Mouse (Mus musculus): ENCODE results near the gene Cers6. TPM values are rescaled to one million over a fixed set of nuclear protein-coding genes. Genes with fewer than 3 reads are reported as not detected.

Cers6 gene
- polyA plus RNA-seq, 1 experiment from 2014 or later, result 18.9 TPM

- Histone ChIP-seq H3K4me2 (no peak overlapping the region), H3K9me3 (peaks cover 10% of the 10 kb centered on the region), H3K36me3 (peaks cover 9% of the 10 kb centered on the region), H3K27ac (replicated peaks) (no peak overlapping the region), H3K27me3 (replicated peaks) (no peaks in the 10 kb centered on the region), H3K4me3 (no peak overlapping the region), H3K9ac (no peak overlapping the region), H3K4me1 (0 out of 2 replicates have a peak, but pooled peaks cover 2% of the 10 kb centered on the region)
- 85% methylated on average over 5 of the region's 5 CpGs for WGBS
- ATAC-seq (ENCODE audit: extremely low read depth, insufficient number of reproducible peaks, low FRiP score, low TSS enrichment), result no peak
Measured at GRCm38 (mm10) chr2:68971840-68972239, 110.6 kb downstream of the Cers6 start.

DNA sequence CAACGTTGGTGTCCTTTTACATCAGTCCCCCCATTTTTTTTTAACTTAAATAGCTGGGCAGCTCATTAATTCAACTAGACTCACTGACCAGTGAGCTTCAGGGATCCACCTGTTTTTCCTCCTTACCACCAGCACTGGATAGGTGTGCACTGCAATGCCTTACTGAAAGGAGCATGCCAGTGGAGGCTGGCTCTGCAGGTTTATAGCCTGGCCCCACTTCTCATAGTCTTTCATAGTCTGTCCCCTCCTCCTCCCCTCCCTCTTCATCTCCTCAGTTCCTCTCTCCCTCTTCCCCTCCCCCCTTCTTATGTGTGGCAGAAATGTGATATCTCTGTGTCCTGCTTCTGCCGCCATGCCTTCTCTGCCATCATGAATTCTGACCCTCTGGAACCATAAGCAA, 112.5 kb downstream of the Cers6 start:
- no peak overlapping the region for H3K9ac ChIP-seq
- H3K9me3 ChIP-seq, result peaks cover 10% of the 10 kb centered on the region
- peaks cover 9% of the 10 kb centered on the region for H3K36me3 ChIP-seq
- 69% methylated on average over 2 of the region's 2 CpGs for WGBS
- no peak overlapping the region for H3K4me3 ChIP-seq
- H3K27ac ChIP-seq (replicated peaks), result no peak overlapping the region
- ATAC-seq (ENCODE audit: extremely low read depth, insufficient number of reproducible peaks, low FRiP score, low TSS enrichment), result no peak
- H3K27me3 ChIP-seq (replicated peaks), result no peaks in the 10 kb centered on the region
- no peak overlapping the region for H3K4me2 ChIP-seq
- H3K4me1 ChIP-seq, result peaks cover 12% of the 10 kb centered on the region

- H3K27me3 ChIP-seq (replicated peaks), result no peaks in the 10 kb centered on the region
- whole genome bisulfite sequencing, result 86% methylated on average over 6 of the region's 6 CpGs
- no peak for ATAC-seq (ENCODE audit: extremely low read depth, insufficient number of reproducible peaks, low FRiP score, low TSS enrichment)
- H3K4me1 ChIP-seq, result peaks cover 17% of the 10 kb centered on the region
- H3K27ac ChIP-seq (replicated peaks), result no peak overlapping the region
- H3K9ac ChIP-seq, result no peak overlapping the region
- H3K9me3 ChIP-seq, result peaks cover 4% of the 10 kb centered on the region
- H3K36me3 ChIP-seq, result peaks cover 3% of the 10 kb centered on the region
- no peak overlapping the region for H3K4me2 ChIP-seq
- no peak overlapping the region for H3K4me3 ChIP-seq
Measured at GRCm38 (mm10) chr2:68975286-68975685, 114.0 kb downstream of the Cers6 start.

GRCm38 (mm10) chr2:68975780-68976179, 114.5 kb downstream of the Cers6 start:
- Histone ChIP-seq H3K4me1 (peaks cover 19% of the 10 kb centered on the region), H3K4me3 (no peak overlapping the region), H3K4me2 (no peak overlapping the region), H3K36me3 (no peaks in the 10 kb centered on the region), H3K27ac (replicated peaks) (no peak overlapping the region), H3K9me3 (no peaks in the 10 kb centered on the region), H3K9ac (no peak overlapping the region), H3K27me3 (replicated peaks) (no peaks in the 10 kb centered on the region)
- WGBS, result 78% methylated on average over 6 of the region's 6 CpGs
- ATAC-seq (ENCODE audit: extremely low read depth, insufficient number of reproducible peaks, low FRiP score, low TSS enrichment), result no peak

DNA sequence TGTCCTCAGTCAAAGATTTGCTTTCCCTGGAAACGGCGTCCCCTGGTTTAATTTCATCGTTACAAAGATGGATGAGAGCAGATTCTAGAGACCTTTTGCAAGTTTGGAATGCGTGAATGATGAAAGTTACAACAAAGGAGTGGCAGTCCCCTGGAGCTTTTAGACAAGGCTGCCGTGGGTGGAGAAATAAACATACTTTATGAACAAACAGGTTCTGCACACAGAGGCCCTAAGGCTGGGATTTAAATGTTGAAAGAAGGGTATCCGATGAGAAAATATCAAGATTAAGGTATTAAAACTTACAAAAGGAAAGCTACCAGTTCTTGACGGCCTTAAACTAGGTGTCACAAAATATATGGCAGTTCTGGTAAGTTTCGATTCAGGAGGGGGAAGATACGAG, 117.0 kb downstream of the Cers6 start:
- H3K4me2 ChIP-seq, result no peak overlapping the region
- H3K4me3 ChIP-seq, result no peak overlapping the region
- H3K27ac ChIP-seq (replicated peaks), result no peak overlapping the region
- no peak for ATAC-seq (ENCODE audit: extremely low read depth, insufficient number of reproducible peaks, low FRiP score, low TSS enrichment)
- no peaks in the 10 kb centered on the region for H3K36me3 ChIP-seq
- H3K9me3 ChIP-seq, result no peaks in the 10 kb centered on the region
- no peaks in the 10 kb centered on the region for H3K27me3 ChIP-seq (replicated peaks)
- WGBS, result 70% methylated on average over 9 of the region's 9 CpGs
- H3K4me1 ChIP-seq, result peaks cover 42% of the 10 kb centered on the region
- H3K9ac ChIP-seq, result no peak overlapping the region

DNA sequence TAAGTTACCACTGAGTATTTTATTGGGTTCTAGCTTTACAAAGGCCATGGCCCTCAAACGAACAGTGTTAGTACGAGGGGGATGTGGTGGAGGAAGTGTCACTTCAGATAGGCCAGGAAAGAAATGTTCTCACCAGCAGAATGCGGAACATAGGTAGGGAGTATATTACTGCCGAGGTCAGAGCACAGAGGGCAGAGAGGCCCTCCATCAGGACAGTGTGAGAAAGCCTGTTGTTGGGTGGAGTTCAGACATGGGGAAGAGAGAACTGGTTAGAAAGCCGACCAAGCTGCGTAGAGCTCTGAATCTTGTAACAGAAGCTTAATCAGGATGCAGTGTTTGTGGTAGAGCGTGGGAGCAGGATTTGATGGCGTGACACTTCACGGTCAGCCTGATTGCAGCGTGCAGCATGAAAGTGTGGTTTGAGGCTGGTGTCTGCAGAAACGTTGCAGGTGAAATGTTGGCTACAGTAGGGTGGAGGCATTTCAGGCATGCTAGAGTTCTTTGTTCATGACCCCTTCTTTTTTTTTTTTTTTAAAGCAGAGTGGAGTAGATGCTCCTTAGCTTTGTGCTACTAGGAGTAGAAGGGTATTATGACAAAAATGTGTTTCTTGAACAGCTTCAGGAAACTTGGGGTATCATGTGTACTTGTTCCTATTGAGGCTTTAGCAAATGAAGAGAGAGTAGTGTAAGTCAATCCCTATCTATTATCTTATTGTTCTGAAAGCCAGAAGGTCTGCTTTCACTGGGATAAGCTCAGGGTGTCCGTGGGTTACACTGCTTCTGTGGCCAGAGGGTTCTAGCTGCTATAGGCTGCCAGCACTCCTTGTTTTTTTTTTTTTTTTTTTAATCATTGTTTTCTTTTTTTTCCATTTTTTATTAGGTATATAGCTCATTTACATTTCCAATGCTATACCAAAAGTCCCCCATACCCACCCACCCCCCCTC, 117.7 kb downstream of the Cers6 start:
- no peak for ATAC-seq (ENCODE audit: extremely low read depth, insufficient number of reproducible peaks, low FRiP score, low TSS enrichment)
- no peak overlapping the region for H3K4me3 ChIP-seq
- no peak overlapping the region for H3K27ac ChIP-seq (replicated peaks)
- no peaks in the 10 kb centered on the region for H3K36me3 ChIP-seq
- no peaks in the 10 kb centered on the region for H3K9me3 ChIP-seq
- H3K4me2 ChIP-seq, result no peak overlapping the region
- H3K4me1 ChIP-seq, result peaks cover 49% of the 10 kb centered on the region
- H3K27me3 ChIP-seq (replicated peaks), result no peaks in the 10 kb centered on the region
- WGBS, result 40% methylated on average over 12 of the region's 12 CpGs
- no peak overlapping the region for H3K9ac ChIP-seq

DNA sequence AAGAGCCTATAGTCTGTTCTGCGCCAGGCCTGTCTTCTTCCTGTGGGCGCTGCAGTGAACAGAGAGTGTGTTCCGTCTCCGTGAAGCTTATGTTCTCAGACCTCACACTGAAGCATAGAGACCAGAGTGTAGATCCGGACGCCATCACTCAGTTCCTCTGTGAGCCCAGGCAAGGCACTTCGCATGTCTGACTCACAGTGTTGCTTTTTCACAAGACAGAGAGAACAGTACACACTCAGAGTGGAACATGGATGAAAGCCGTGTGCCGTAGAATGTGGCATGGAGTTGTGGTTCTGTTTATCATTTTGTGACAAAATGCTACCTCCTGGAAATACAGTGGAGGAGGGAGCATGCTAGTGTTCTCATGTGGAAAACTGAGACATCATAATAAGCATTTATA, 120.1 kb downstream of the Cers6 start:
- no peak overlapping the region for H3K9ac ChIP-seq
- WGBS, result 83% methylated on average over 9 of the region's 9 CpGs
- H3K4me3 ChIP-seq, result no peak overlapping the region
- H3K27ac ChIP-seq (replicated peaks), result no peak overlapping the region
- no peaks in the 10 kb centered on the region for H3K36me3 ChIP-seq
- no peak for ATAC-seq (ENCODE audit: extremely low read depth, insufficient number of reproducible peaks, low FRiP score, low TSS enrichment)
- no peaks in the 10 kb centered on the region for H3K9me3 ChIP-seq
- no peaks in the 10 kb centered on the region for H3K27me3 ChIP-seq (replicated peaks)
- no peak overlapping the region for H3K4me2 ChIP-seq
- peaks cover 62% of the 10 kb centered on the region for H3K4me1 ChIP-seq

- WGBS, result 70% methylated on average over 11 of the region's 11 CpGs
- Histone ChIP-seq H3K4me1 (peaks cover 61% of the 10 kb centered on the region), H3K9ac (no peak overlapping the region), H3K27me3 (replicated peaks) (no peaks in the 10 kb centered on the region), H3K4me3 (no peak overlapping the region), H3K9me3 (no peaks in the 10 kb centered on the region), H3K27ac (replicated peaks) (no peak overlapping the region), H3K36me3 (no peaks in the 10 kb centered on the region), H3K4me2 (no peak overlapping the region)
- ATAC-seq (ENCODE audit: extremely low read depth, insufficient number of reproducible peaks, low FRiP score, low TSS enrichment), result no peak
Measured at GRCm38 (mm10) chr2:68981756-68982409, 120.6 kb downstream of the Cers6 start.

DNA sequence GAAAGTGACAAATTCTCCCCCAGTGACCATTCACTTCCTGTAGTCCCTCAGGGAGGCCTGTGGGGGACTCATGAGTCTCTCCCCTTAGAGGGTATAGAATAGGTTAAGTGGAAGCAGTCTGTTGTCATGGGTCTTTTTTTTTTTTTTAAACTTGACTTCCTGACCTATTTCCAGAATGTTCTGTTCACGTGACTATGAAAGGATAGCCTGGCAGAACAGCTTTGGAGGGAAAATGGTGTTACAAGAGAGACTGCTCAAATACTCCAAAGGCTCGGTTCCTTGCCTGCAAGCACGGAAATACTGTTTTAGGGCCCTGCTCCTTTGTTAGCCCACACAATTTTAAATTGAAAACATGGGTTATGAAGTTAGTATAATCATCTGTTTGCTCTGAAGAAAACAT, 121.7 kb downstream of the Cers6 start:
- ATAC-seq (ENCODE audit: extremely low read depth, insufficient number of reproducible peaks, low FRiP score, low TSS enrichment), result no peak
- Histone ChIP-seq H3K4me2 (no peak overlapping the region), H3K9me3 (no peaks in the 10 kb centered on the region), H3K9ac (no peak overlapping the region), H3K27me3 (replicated peaks) (no peaks in the 10 kb centered on the region), H3K27ac (replicated peaks) (no peak overlapping the region), H3K4me1 (peaks cover 59% of the 10 kb centered on the region), H3K4me3 (no peak overlapping the region), H3K36me3 (no peaks in the 10 kb centered on the region)
- 73% methylated on average over 3 of the region's 3 CpGs for WGBS

DNA sequence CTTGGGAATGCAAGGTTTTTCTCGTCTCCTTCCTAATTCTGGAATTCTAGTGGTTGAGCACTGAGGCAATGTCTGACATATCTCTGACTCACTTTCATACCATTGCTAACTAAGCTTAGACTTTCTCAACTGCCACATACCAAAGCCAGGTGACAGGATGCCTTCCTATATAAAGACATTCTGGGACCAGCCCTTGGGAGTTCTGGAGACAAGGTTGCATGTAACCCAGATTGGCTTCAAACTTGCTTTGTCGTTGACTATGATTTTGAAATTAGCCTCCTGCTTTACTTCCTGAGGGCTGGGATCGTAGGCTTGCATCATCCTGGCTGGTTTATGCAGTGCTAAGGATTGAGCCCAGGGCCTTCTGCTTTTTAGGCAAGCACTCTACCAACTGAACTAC, 122.2 kb downstream of the Cers6 start:
- Histone ChIP-seq H3K4me3 (no peak overlapping the region), H3K4me1 (peaks cover 54% of the 10 kb centered on the region), H3K9me3 (no peaks in the 10 kb centered on the region), H3K27ac (replicated peaks) (no peak overlapping the region), H3K36me3 (no peaks in the 10 kb centered on the region), H3K27me3 (replicated peaks) (no peaks in the 10 kb centered on the region), H3K4me2 (no peak overlapping the region), H3K9ac (no peak overlapping the region)
- ATAC-seq (ENCODE audit: extremely low read depth, insufficient number of reproducible peaks, low FRiP score, low TSS enrichment), result no peak
- 45% methylated on average over 3 of the region's 3 CpGs for whole genome bisulfite sequencing

DNA sequence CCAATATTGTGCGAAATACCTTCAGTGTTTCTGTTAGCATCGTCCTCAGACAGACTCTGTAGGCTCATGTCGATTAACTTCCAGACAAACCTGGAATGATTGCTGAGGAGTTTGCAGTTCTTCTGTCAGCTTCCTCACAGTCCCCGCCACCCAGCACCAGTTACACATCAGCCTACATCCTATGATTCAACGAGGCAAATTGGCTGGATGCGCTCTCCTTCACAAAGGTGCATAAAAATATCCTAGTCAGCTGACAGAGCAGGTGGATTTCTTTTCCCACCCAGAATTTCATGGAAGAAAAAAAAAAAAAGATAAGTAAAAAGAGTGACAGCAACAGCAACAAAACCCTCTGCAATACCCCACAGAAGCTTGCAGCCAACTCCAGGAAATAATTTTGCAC, 127.9 kb downstream of the Cers6 start:
- Histone ChIP-seq H3K36me3 (no peaks in the 10 kb centered on the region), H3K9me3 (no peaks in the 10 kb centered on the region), H3K4me3 (no peak overlapping the region), H3K4me2 (no peak overlapping the region), H3K27me3 (replicated peaks) (no peaks in the 10 kb centered on the region), H3K27ac (replicated peaks) (no peak overlapping the region), H3K4me1 (peaks cover 12% of the 10 kb centered on the region), H3K9ac (no peak overlapping the region)
- no peak for ATAC-seq (ENCODE audit: extremely low read depth, insufficient number of reproducible peaks, low FRiP score, low TSS enrichment)
- WGBS, result 85% methylated on average over 6 of the region's 6 CpGs
